Mouse (Mus musculus): Measurements from ENCODE around the gene Dnm3.

GRCm38 (mm10) chr1:162037968-162038421, 439.8 kb downstream of the Dnm3 start:
- no peak for TF ChIP-seq CTCF (IDR thresholded peaks at IDR 0.05; ENCODE audit: extremely low read depth, insufficient read depth, insufficient read length, insufficient replicate concordance)
- no peak for TF ChIP-seq POLR2A (IDR thresholded peaks at IDR 0.05; ENCODE audit: low read depth, low read length)
